Mouse (Mus musculus) lung, adult 2 months (tissue): ENCODE measurements around the gene Aatk.

ENCODE experiments used
- CTCF ChIP-seq: fragments of 200-500 bp; IDR thresholded peaks from 2 replicates; pipeline ENCODE4 v1.5.1; 2011; ENCODE audit warnings: mild to moderate bottlenecking, low read length, control low read depth; ENCODE audit not compliant: insufficient read depth
- POLR2A ChIP-seq: fragments of 200-500 bp; IDR thresholded peaks from 2 replicates; pipeline ENCODE4 v1.6.1; 2011; ENCODE audit warnings: low read depth, mild to moderate bottlenecking, control low read depth, low read length, borderline replicate concordance; ENCODE audit errors: extremely low read depth

- no peak for TF ChIP-seq CTCF
- no peak for TF ChIP-seq POLR2A
These were observed 68.3 kb downstream of the Aatk start for GRCm38 (mm10) chr11:119978701-119979100.
